Mouse (Mus musculus) ovary, postnatal 10 days (tissue): ENCODE results near the gene Sumf2.
A peak's percentile ranks its signal among the peaks of the same experiment; 100 is the strongest.
"Not testable (repeated sequence)": the region's sequence is repeated elsewhere in the genome, so short reads cannot be mapped to it uniquely, and the experiment has no call there.

Source experiments
- DNase-seq: peaks from one replicate; pipeline ENCODE4 v3.0.0; 2022; ENCODE audit warnings: low spot score

The Sumf2 gene

GRCm38 (mm10) chr5:129846752-129847557, at the start of gene Sumf2:
Gene Sumf2, plus strand, starts transcription at chr5:129846986.
- DNase-seq: peak; percentile 96

DNA sequence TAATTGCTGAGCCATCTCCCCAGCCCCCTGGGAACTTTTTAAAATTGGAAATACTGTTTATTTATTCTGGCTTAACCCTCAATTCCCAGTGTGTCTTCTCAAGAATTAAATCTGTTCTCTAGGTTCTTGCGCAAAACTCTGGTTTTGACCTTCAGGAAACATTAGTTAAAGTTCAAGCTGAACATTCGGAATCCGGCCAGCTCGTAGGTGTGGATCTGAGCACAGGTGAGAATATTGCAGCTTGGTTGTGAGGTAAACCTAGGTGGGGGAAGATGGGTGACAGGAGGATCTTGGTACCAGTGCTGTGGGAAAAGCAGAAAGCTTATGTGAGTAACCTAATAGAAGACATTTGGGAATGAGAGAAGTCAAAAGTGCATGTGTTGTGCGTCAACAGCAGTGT, 1.9 kb upstream of the Sumf2 start:
- no peak for DNase-seq

DNA sequence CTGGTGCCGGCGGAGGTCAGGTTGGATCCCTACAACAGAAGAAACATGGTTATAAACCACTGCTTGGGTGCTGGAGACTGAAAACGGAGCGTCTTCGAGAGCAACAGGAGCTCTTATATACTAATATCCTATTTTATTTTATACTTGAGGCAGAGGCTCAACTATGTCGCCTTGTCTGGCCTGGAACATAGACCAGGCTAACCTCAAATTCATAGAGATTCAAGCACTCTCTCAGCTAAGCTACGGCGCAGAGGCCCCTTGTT, 703 bp downstream of the Sumf2 start:
- DNase-seq: no peak

GRCm38 (mm10) chr5:129855163-129855562, 8.4 kb downstream of the Sumf2 start:
- no peak for DNase-seq

- no peak for DNase-seq
Measured at GRCm38 (mm10) chr5:129856414-129856813, 9.6 kb downstream of the Sumf2 start.

DNA sequence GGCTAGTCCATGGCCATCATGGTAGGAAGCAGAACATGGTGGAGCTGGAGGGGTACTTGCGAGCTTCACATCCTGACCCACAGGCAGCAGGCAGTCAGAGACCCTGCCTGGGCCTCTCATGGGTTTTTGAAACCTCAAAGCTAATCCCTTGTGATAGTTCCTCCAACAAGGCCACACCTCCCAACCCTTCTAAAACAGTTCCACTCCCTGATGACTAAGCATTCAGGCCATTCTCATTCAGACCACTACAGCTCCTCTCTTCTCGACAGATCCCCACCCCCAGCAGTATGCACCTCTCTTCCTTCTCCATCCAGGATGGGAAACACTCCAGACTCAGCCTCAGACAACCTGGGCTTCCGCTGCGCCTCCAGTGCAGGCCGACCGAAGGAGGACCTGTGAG, 15.5 kb downstream of the Sumf2 start:
- DNase-seq: no peak

GRCm38 (mm10) chr5:129864467-129864866, 17.7 kb downstream of the Sumf2 start:
- no peak for DNase-seq

DNA sequence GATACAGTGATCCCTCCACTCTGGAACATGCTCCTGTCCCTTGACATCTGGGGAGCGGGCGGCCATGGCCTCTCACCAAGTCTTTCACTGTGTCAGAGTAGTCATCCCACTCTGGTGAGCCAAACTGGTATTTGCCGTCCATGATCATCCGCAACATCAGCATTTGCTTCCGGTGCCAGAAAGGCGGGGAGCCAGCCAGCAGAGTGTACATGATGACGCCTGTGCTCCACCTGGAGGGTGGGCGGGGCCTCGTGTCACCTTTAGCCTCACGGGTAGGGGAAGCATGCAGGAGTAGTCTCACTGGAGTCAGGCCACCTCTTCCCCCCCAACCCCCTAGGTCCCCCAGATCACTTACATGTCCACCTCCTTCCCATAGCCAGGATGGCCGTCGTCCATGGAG, 19.1 kb downstream of the Sumf2 start:
- DNase-seq: no peak

- DNase-seq: no peak
Measured at GRCm38 (mm10) chr5:129869238-129869995, 22.6 kb downstream of the Sumf2 start.

DNA sequence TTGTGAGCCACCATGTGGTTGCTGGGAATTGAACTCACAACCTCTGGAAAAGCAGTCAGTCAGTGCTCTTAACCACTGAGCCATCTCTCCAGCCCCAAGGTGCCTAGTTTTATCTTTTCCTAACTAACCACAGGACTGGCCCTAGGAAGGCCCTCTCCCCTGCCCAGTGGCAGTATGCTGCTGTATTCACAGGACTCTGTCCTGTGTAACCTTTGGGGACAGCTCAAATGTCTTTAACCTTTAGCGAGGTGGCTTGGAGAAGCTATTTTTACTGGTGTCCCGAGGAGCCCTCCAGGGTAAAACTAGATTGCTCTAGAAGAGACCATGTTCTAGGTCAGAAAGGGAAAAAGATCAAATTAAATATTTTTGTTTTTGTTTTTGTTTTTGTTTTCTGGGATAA, 24.5 kb downstream of the Sumf2 start:
- no peak for DNase-seq

GRCm38 (mm10) chr5:129873942-129874341, 27.2 kb downstream of the Sumf2 start:
- DNase-seq: no peak

DNA sequence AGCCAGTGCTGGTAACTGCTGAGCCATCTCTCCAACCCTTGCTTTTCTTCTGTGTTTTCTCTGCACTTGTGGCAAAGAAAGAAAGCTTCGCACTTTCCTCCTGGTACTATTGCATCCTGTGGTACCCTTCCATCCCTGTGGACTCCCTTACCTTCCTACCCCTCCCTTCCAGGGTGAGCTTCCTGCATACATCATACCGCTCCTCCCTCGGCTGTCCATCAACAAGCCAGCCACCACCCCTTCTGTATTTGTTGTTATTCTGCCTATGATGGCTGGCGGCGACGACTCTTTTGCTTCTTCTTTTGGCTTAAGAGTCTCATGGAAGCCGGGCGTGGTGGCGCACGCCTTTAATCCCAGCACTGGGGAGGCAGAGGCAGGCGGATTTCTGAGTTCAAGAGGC, 28.3 kb downstream of the Sumf2 start:
- DNase-seq: no peak

GRCm38 (mm10) chr5:129877731-129878455, 31.1 kb downstream of the Sumf2 start:
- no peak for DNase-seq

- DNase-seq: peak; percentile 23
Measured at GRCm38 (mm10) chr5:129878946-129879345, 32.2 kb downstream of the Sumf2 start.

GRCm38 (mm10) chr5:129879888-129880287, 33.1 kb downstream of the Sumf2 start:
- no peak for DNase-seq

GRCm38 (mm10) chr5:129886271-129886670, 39.5 kb downstream of the Sumf2 start:
- DNase-seq: no peak

GRCm38 (mm10) chr5:129886911-129887636, 40.3 kb downstream of the Sumf2 start, which contains the start of gene Chchd2:
Gene Chchd2, minus strand, starts transcription at chr5:129887470.
- DNase-seq: peak; percentile 85

DNA sequence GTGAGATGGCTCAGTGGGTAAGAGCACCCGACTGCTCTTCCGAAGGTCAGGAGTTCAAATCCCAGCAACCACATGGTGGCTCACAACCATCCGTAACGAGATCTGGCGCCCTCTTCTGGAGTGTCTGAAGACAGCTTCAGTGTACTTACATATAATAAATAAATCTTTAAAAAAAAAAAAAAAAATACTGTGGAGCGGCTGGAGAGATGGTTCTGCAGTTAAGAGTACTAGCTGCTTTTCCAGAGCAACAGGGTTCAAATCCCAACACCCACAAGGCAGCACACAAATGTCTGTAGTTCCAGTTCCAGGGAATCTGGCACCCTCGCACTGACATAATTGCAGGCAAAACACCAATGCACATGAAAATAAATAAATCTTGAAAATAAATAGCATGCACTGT, 43.6 kb downstream of the Sumf2 start:
- not testable (repeated sequence) for DNase-seq

DNA sequence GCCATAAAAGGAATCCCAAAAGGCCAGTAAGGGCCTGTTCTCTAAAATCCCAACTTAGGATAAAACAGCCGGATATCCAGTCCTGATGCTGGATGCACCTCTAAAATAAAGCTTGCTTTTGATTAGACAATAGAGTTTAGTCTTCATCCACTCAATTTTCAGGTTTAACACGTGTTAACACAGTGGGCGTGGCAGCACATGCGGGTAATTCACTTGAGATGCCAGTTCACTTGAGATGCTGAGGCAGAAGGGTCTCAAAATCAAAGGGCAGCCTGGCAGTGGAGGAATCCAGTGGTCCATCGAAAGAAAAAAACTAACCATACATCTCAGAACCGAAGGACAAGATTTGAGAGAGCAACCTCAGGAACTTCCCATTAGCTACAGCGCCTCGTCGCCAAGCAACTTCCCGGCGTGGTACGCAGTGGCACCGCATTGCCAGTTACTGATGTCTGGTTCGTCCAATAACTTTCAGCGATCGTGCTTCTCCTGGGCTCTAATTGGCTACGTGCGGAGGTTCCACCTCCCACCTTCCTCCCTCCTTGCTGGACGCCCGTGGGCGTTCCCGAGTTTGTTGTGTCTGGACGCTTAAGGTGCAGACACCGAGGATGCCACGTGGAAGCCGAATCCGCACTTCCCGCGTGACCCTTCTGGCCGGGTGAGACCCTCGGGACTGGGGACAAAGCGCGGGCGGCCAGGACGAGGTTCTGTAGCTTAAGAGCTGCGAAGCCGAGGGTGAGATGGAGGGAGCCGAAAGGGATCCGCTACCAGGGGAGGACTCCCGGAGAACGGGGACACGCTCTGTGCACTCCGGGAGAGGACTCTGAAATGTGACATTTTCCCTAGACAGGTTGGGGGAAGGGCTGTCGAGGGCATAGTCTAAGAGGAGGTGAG, 48.7 kb downstream of the Sumf2 start, which contains the start of gene Zbed5:
Gene Zbed5 (plus strand): TSS at position 526 of the 891 bp plus-strand sequence.
- DNase-seq: peak; percentile 58

GRCm38 (mm10) chr5:129898449-129898848, 51.7 kb downstream of the Sumf2 start, which contains the start of gene Phkg1:
Gene Phkg1, minus strand, starts transcription at chr5:129898549.
- DNase-seq: no peak

- DNase-seq: no peak
Measured at GRCm38 (mm10) chr5:129907775-129908174, 61.0 kb downstream of the Sumf2 start.
